Mouse (Mus musculus) mouse trophoblast stem cell (cell line): ENCODE measurements around the gene Syn3.

Experiments used
- in situ Hi-C, 2 experiments: fragments of 300-500 bp; cut with MseI, MboI; formaldehyde crosslinking; loops; 2 replicates in 1 of 2; 3 replicates in 1 of 2; pipeline ENCODE4 v1.15.1; 2025

Gene Syn3

GRCm38 (mm10) chr10:86371561-86371960 lies 127.1 kb downstream of the Syn3 start:
- in situ Hi-C loops = no loop called here

GRCm38 (mm10) chr10:86369346-86369745 lies 129.3 kb downstream of the Syn3 start:
- in situ Hi-C loops = no loop called here

GRCm38 (mm10) chr10:86368811-86369210 lies 129.9 kb downstream of the Syn3 start:
- in situ Hi-C loops = no loop called here

- in situ Hi-C loops = no loop called here
Observed at GRCm38 (mm10) chr10:86367346-86367745, 131.3 kb downstream of the Syn3 start.

GRCm38 (mm10) chr10:86365632-86366092 lies 133.0 kb downstream of the Syn3 start:
- in situ Hi-C loops = no loop called here

- in situ Hi-C loops = no loop called here
Observed at GRCm38 (mm10) chr10:86363669-86364309, 134.9 kb downstream of the Syn3 start.

- in situ Hi-C loops = no loop called here
Observed at GRCm38 (mm10) chr10:86359699-86360098, 139.0 kb downstream of the Syn3 start.

GRCm38 (mm10) chr10:86359208-86359607 lies 139.5 kb downstream of the Syn3 start:
- in situ Hi-C loops = no loop called here

- in situ Hi-C loops = no loop called here
Observed at GRCm38 (mm10) chr10:86358307-86358975, 140.3 kb downstream of the Syn3 start.

- in situ Hi-C loops = no loop called here
Observed at GRCm38 (mm10) chr10:86356819-86357563, 141.7 kb downstream of the Syn3 start.

GRCm38 (mm10) chr10:86352521-86352920 lies 146.2 kb downstream of the Syn3 start:
- in situ Hi-C loops = no loop called here

GRCm38 (mm10) chr10:86351287-86351686 lies 147.4 kb downstream of the Syn3 start:
- in situ Hi-C loops = no loop called here

GRCm38 (mm10) chr10:86346235-86346840 lies 152.4 kb downstream of the Syn3 start:
- in situ Hi-C loops = no loop called here

- in situ Hi-C loops = no loop called here
Observed at GRCm38 (mm10) chr10:86345645-86346044, 153.1 kb downstream of the Syn3 start.

- in situ Hi-C loops = no loop called here
Observed at GRCm38 (mm10) chr10:86344654-86345053, 154.0 kb downstream of the Syn3 start.

- in situ Hi-C loops = no loop called here
Observed at GRCm38 (mm10) chr10:86343931-86344330, 154.8 kb downstream of the Syn3 start.

- in situ Hi-C loops = no loop called here
Observed at GRCm38 (mm10) chr10:86343362-86343761, 155.3 kb downstream of the Syn3 start.

- in situ Hi-C loops = no loop called here
Observed at GRCm38 (mm10) chr10:86342713-86343112, 156.0 kb downstream of the Syn3 start.

GRCm38 (mm10) chr10:86342151-86342550 lies 156.5 kb downstream of the Syn3 start:
- in situ Hi-C loops = no loop called here

- in situ Hi-C loops = no loop called here
Observed at GRCm38 (mm10) chr10:86341589-86341988, 157.1 kb downstream of the Syn3 start.

- in situ Hi-C loops = no loop called here
Observed at GRCm38 (mm10) chr10:86340991-86341527, 157.6 kb downstream of the Syn3 start.

GRCm38 (mm10) chr10:86340421-86340820 lies 158.3 kb downstream of the Syn3 start:
- in situ Hi-C loops = no loop called here
